Mouse (Mus musculus) heart, adult 2 months (tissue): ENCODE measurements at regions not wholly inside any gene's neighbourhood (a gene's known extent, or its start where the extent isn't known, plus 50 kb on each side); places are given as distances from the start of the nearest gene placed in this dataset.

Experiments
- DNase-seq, 2 experiments: peaks; one replicate each; pipeline ENCODE4 v3.0.0; 2021
- H3K27ac ChIP-seq: fragments of 200-600 bp; 2 replicates; pipeline ENCODE4 v1.8.1; 2022
- H3K27me3 ChIP-seq: fragments of 200-500 bp; 2 replicates; pipeline ENCODE4 v1.6.1; 2012; ENCODE audit warnings: mild to moderate bottlenecking, low read length, inconsistent platforms, mixed read lengths; ENCODE audit not compliant: control insufficient read depth, insufficient read depth
- H3K36me3 ChIP-seq: fragments of 200-500 bp; 2 replicates; pipeline ENCODE4 v1.6.1; 2012; ENCODE audit warnings: low read length, inconsistent platforms; ENCODE audit not compliant: control insufficient read depth, insufficient read depth
- H3K4me1 ChIP-seq: fragments of 200-500 bp; 2 replicates; pipeline ENCODE4 v1.6.1; 2011; ENCODE audit warnings: low read length; ENCODE audit not compliant: control insufficient read depth, insufficient read depth
- H3K4me3 ChIP-seq: fragments of 200-600 bp; 2 replicates; pipeline ENCODE4 v1.8.1; 2022
- H3K79me2 ChIP-seq: fragments of 200-500 bp; replicated peaks from 2 replicates; pipeline ENCODE4 v1.6.1; 2012; ENCODE audit warnings: mild to moderate bottlenecking, inconsistent platforms, low read length, moderate library complexity, mixed read lengths; ENCODE audit not compliant: control insufficient read depth, insufficient read depth
- H3K9ac ChIP-seq: fragments of 200-500 bp; 2 replicates; pipeline ENCODE4 v1.6.1; 2012; ENCODE audit warnings: low read depth, mild to moderate bottlenecking, control low read depth, inconsistent platforms, low read length, mixed read lengths
- CTCF ChIP-seq: fragments of 200-600 bp; IDR thresholded peaks from 2 replicates; pipeline ENCODE4 v1.8.1; 2022; ENCODE audit warnings: antibody characterized with exemption, mild to moderate bottlenecking, moderate library complexity
- EP300 ChIP-seq: fragments of 200-500 bp; IDR thresholded peaks from 2 replicates; pipeline ENCODE4 v1.6.1; 2011; ENCODE audit warnings: low read depth, low read length, control low read depth; ENCODE audit not compliant: insufficient read depth
- POLR2A ChIP-seq: fragments of 200-500 bp; IDR thresholded peaks from 2 replicates; pipeline ENCODE4 v1.6.1; 2011; ENCODE audit warnings: mild to moderate bottlenecking, low read depth, low read length, control low read depth; ENCODE audit not compliant: insufficient read depth
- WGBS: fragments of 180-500 bp; shearing (Covaris S2); methylation state at CpG from one replicate; pipeline ENCODE4 v1.1.7; 2018; 5-methylcytosine and 5-hydroxymethylcytosine counted together
- intact Hi-C: fragments of 180-260 bp; cut with DNase I; formaldehyde crosslinking; loops from one replicate; pipeline ENCODE4 v1.15.1; 2025

GRCm38 (mm10) chr10:106179651-106180050, 290.5 kb upstream of the Ppfia2 start:
- Histone ChIP-seq H3K27ac (no peak overlapping the region), H3K4me1 (no peaks in the 10 kb centered on the region), H3K27me3 (no peaks in the 10 kb centered on the region), H3K79me2 (no peaks in the 10 kb centered on the region), H3K4me3 (no peak overlapping the region), H3K9ac (no peak overlapping the region), H3K36me3 (no peaks in the 10 kb centered on the region)
- DNase-seq: no peak
- intact Hi-C loops: no loop called here
- WGBS: 60% methylated on average over 3 of the region's 3 CpGs
- TF ChIP-seq EP300 (no peak), CTCF (no peak), POLR2A (no peak)

GRCm38 (mm10) chr10:106202566-106202965, 267.6 kb upstream of the Ppfia2 start:
- H3K27me3 ChIP-seq: no peaks in the 10 kb centered on the region
- TF ChIP-seq CTCF (no peak), EP300 (no peak), POLR2A (no peak)
- H3K36me3 ChIP-seq: no peaks in the 10 kb centered on the region
- H3K4me3 ChIP-seq: no peak overlapping the region
- WGBS: 58% methylated on average over 2 of the region's 2 CpGs
- H3K27ac ChIP-seq: no peak overlapping the region
- H3K9ac ChIP-seq: no peak overlapping the region
- intact Hi-C loops: no loop called here
- no peaks in the 10 kb centered on the region for H3K4me1 ChIP-seq
- DNase-seq: no peak
- H3K79me2 ChIP-seq: no peaks in the 10 kb centered on the region

GRCm38 (mm10) chr10:106224251-106224650, 245.9 kb upstream of the Ppfia2 start:
- Histone ChIP-seq H3K4me1 (no peaks in the 10 kb centered on the region), H3K79me2 (no peaks in the 10 kb centered on the region), H3K36me3 (no peaks in the 10 kb centered on the region), H3K27ac (no peak overlapping the region), H3K27me3 (no peaks in the 10 kb centered on the region), H3K4me3 (no peak overlapping the region), H3K9ac (no peak overlapping the region)
- WGBS: 66% methylated on average over 3 of the region's 3 CpGs
- intact Hi-C loops: no loop called here
- TF ChIP-seq CTCF (no peak), EP300 (no peak), POLR2A (no peak)
- no peak for DNase-seq

- Histone ChIP-seq H3K79me2 (no peaks in the 10 kb centered on the region), H3K4me1 (no peaks in the 10 kb centered on the region), H3K27me3 (no peaks in the 10 kb centered on the region), H3K27ac (no peak overlapping the region), H3K36me3 (no peaks in the 10 kb centered on the region), H3K4me3 (no peak overlapping the region), H3K9ac (no peak overlapping the region)
- intact Hi-C loops: no loop called here
- TF ChIP-seq POLR2A: no peak
- TF ChIP-seq CTCF: no peak
- no peak for TF ChIP-seq EP300
- no peak for DNase-seq
- 19% methylated on average over 1 of the region's 1 CpGs for WGBS
These were observed 228.0 kb upstream of the Ppfia2 start for GRCm38 (mm10) chr10:106242180-106242579.

GRCm38 (mm10) chr10:106254106-106254505, 216.0 kb upstream of the Ppfia2 start:
- 64% methylated on average over 5 of the region's 5 CpGs for WGBS
- Histone ChIP-seq H3K27me3 (no peaks in the 10 kb centered on the region), H3K4me3 (no peak overlapping the region), H3K4me1 (no peaks in the 10 kb centered on the region), H3K79me2 (no peaks in the 10 kb centered on the region), H3K9ac (no peak overlapping the region), H3K27ac (no peak overlapping the region), H3K36me3 (no peaks in the 10 kb centered on the region)
- DNase-seq: no peak
- intact Hi-C loops: no loop called here
- no peak for TF ChIP-seq EP300
- no peak for TF ChIP-seq CTCF

- H3K27ac ChIP-seq: no peak overlapping the region
- H3K9ac ChIP-seq: no peak overlapping the region
- H3K27me3 ChIP-seq: no peaks in the 10 kb centered on the region
- WGBS: 73% methylated on average over 4 of the region's 4 CpGs
- no peak for TF ChIP-seq CTCF
- TF ChIP-seq EP300: no peak
- TF ChIP-seq POLR2A: no peak
- H3K79me2 ChIP-seq: no peaks in the 10 kb centered on the region
- H3K36me3 ChIP-seq: no peaks in the 10 kb centered on the region
- no peaks in the 10 kb centered on the region for H3K4me1 ChIP-seq
- H3K4me3 ChIP-seq: no peak overlapping the region
- no peak for DNase-seq
- intact Hi-C loops: no loop called here
These were observed 210.3 kb upstream of the Ppfia2 start for GRCm38 (mm10) chr10:106259811-106260210.
